Mouse (Mus musculus): Measurements from ENCODE around the gene Dyx1c1.

The Dyx1c1 gene

DNA sequence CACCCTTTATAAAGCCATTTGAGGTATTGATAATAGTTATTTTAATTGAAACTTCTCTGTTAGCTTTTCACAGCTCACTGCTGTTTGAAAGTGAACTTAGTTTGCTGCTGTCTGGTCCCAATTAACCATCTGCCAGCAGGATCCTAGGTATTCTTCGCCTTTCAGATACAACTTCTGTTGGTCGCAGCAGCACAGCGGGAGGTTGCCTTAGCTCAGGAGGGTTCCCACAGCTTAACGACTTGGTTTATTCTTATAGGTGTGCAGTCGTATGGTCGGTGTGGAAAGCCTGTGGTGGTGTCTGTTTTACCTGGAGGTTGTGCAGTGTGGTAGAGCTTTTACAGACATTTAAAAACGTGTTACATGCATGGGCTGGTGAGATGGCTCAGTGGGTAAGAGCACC lies 38.2 kb downstream of the Dyx1c1 start:
- TF ChIP-seq GATA4 (IDR thresholded peaks at IDR 0.05; ENCODE audit: insufficient replicate concordance, low read length), result no peak

GRCm38 (mm10) chr9:73000487-73000886 lies 41.9 kb downstream of the Dyx1c1 start:
- no peak for TF ChIP-seq GATA4 (IDR thresholded peaks at IDR 0.05; ENCODE audit: insufficient replicate concordance, low read length)

DNA sequence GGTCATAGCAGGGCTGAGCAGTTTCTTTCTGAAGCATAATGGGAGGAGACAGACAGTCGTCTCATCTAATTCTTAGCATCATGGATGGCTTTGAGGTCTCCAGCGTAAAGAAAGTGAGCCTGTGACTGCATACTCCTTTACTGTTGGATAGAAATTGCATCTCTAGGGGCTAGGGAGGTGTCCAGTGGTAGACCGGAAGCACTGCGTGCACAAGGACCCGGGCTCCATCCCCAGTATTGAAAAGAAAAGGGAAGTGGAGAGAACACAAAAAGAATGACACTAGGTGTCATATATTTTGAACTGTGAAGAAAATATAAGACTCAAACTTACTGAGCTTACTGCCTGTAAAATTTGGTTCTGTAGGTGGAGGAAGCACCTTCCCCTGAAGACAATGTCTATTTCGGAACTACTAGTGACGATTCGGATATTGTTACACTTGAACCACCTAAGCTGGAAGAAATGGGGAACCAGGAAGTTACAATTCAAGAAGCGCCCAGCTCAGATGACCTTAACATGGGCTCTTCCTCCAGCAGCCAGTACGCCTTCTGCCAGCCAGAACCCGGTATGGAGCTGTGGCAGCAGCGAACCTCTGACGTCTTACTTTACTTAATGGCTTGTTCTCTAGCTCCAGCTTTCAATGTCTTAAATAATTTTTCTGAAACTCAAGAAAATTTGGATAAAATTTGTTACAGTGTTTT lies 42.9 kb downstream of the Dyx1c1 start:
- no peak for TF ChIP-seq GATA4 (IDR thresholded peaks at IDR 0.05; ENCODE audit: insufficient replicate concordance, low read length)

DNA sequence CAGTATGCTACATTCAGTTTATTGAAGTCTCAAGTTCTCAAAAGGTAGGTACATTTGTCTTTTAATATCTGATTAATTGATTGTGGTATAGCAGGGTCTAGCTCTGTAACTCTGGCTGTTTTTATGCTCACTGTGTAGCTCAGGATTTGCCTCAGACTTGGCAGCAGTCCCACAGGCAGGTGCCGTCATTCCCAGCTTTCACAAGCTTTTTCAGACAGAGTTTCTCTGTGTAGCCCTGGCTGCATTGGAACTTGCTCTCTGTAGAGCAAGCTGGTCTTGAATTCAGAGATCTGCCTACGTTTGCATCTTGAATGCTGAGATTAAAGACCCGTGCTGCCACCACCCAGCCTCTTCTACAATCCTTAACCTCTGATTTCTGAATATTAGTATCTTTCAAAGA lies 43.6 kb downstream of the Dyx1c1 start:
- TF ChIP-seq GATA4 (IDR thresholded peaks at IDR 0.05; ENCODE audit: insufficient replicate concordance, low read length), result no peak

DNA sequence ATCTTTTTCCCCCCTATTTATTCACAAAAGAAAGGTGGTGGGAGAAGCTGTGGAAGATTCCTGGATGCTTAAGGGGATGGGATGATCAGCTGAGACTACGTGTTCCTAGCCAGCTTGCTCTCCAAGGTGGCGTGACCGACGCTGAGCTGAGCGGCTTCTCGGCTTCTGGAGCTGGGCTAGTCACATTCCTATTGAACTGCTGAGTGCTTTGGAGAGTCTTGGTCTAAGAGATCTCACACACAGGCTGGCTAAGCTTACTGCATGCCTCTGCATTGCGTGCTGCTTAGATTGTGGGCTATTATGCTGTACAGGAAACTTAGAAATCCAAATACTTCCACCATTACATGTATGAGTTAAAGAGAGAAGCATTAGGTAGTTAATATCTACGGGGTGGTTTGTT lies 45.5 kb downstream of the Dyx1c1 start:
- no peak for TF ChIP-seq GATA4 (IDR thresholded peaks at IDR 0.05; ENCODE audit: insufficient replicate concordance, low read length)

DNA sequence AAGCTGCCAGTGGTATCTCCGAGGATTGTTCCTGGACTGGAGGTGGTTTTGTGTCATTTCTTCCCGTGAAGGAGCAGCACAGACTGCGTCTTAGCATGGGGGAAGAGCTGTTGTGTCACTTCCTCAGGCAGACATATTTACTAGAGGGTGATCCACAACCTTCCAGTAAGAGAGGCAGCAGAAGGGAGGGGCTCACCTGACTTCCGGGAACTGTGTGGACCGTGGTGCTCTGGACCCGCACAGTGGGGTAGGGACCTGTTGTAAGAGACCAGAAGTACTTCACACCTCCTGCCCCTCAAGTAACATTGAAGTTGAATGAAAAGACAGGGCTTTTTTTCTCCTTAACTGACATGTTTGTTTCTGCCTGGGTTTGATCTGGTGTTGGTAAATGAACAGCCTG lies 46.5 kb downstream of the Dyx1c1 start:
- no peak for TF ChIP-seq GATA4 (IDR thresholded peaks at IDR 0.05; ENCODE audit: insufficient replicate concordance, low read length)

DNA sequence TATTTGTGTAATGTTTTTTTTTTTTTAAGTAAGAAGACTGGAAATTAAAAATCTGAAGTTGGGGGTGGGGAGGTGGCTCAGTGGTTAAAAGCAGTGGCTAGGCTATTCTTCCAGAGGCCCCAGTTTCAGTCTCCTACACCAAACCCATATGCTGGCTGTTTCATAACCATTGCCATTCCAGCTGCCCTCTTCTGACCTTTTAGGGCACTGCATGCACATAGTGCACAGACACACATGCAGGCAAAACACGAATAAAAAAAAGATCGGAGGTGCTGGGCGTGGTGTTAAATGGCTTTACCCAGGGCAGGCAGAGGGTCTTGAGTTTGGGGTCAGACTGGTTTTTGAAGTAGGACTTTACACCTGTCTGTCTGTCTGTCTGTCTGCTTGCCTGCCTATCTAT lies 47.6 kb downstream of the Dyx1c1 start:
- TF ChIP-seq GATA4 (IDR thresholded peaks at IDR 0.05; ENCODE audit: insufficient replicate concordance, low read length), result no peak

- TF ChIP-seq GATA4 (IDR thresholded peaks at IDR 0.05; ENCODE audit: insufficient replicate concordance, low read length), result no peak
These were observed 49.8 kb downstream of the Dyx1c1 start for GRCm38 (mm10) chr9:73008384-73008783.

- TF ChIP-seq GATA4 (IDR thresholded peaks at IDR 0.05; ENCODE audit: insufficient replicate concordance, low read length), result no peak
These were observed 54.0 kb downstream of the Dyx1c1 start for GRCm38 (mm10) chr9:73012629-73013028.

GRCm38 (mm10) chr9:73014724-73015123 lies 56.1 kb downstream of the Dyx1c1 start:
- TF ChIP-seq GATA4 (IDR thresholded peaks at IDR 0.05; ENCODE audit: insufficient replicate concordance, low read length), result no peak

- no peak for TF ChIP-seq GATA4 (IDR thresholded peaks at IDR 0.05; ENCODE audit: insufficient replicate concordance, low read length)
These were observed 61.3 kb downstream of the Dyx1c1 start for GRCm38 (mm10) chr9:73019841-73020240.

- no peak for TF ChIP-seq GATA4 (IDR thresholded peaks at IDR 0.05; ENCODE audit: insufficient replicate concordance, low read length)
These were observed 62.0 kb downstream of the Dyx1c1 start for GRCm38 (mm10) chr9:73020566-73021097.

Measured in liver, adult (tissue).